8 mouse cellular contexts compared by ENCODE assay signal in the genomic region with DNA sequence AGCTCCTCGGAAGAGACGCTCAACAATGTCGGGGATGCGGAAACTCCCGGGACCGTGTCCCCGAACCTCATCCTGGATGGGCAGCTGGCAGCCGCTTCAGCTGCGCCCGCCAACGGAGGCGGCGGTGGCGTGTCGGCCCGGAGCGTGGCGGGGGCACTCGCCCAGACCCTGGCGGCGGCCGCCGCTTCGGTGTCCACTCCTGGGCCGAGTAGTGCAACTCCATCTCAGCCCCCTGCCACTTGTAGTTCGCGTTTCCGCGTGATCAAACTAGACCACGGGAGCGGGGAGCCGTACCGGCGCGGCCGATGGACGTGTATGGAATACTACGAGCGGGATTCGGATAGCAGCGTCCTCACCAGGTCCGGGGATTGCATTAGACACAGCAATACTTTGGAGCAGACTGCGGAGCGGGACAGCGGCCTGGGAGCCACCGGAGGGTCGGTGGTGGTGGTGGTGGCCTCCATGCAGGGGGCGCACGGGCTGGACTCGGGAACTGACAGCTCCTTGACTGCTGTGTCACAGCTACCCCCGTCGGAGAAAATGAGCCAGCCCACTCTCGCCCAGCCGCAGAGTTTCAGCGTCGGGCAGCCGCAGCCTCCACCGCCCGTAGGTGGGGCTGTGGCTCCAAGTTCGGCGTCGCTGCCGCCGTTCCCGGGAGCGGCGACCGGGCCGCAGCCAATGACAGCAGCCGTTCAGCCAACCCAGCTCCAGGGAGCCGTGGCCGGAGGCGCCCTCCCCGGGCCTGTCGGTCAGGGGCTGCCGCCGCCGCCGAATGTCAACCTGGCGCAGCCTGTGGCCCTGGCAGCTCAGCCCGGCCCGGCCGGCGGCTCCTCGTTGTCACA. TPM values are rescaled to one million over a fixed set of nuclear protein-coding genes. Genes with fewer than 3 reads are reported as not detected.
DNase-seq lines count a peak whose midpoint lies in the region; ATAC-seq lines count a peak whose summit lies in the region.

No protein-coding gene starts in this region.

- peak overlapping the region; percentile 99 for H3K27ac ChIP-seq in intestine, embryonic 14.5 days (ENCODE audit: low read depth)
- H3K27ac ChIP-seq in midbrain, embryonic 10.5 days (replicated peaks), result peak overlapping the region; percentile 93

- H3K9ac ChIP-seq in intestine, embryonic 14.5 days (ENCODE audit: low read length), result peak overlapping the region; percentile 93

- no peaks in the 10 kb centered on the region for H3K36me3 ChIP-seq in intestine, embryonic 14.5 days (ENCODE audit: control insufficient read depth, insufficient read depth, low read length)
- peaks cover 5% of the 10 kb centered on the region; the same call in 1 of the 2 replicates for H3K36me3 ChIP-seq in midbrain, embryonic 10.5 days

- peak; percentile 86 to 92 for DNase-seq in adrenal gland, adult (ENCODE audit: inconsistent age in 2 of 2, low spot score in 1 of 2)
- peak; percentile 86 for DNase-seq in embryo, embryonic 10 days (ENCODE audit: low spot score)
- DNase-seq in gastrocnemius, postnatal 14 days, result peak; percentile 85
- DNase-seq in intestine, embryonic 14.5 days (ENCODE audit: low spot score), result peak; percentile 87
- DNase-seq in left cerebral cortex, postnatal 36 days (ENCODE audit: low spot score in 2 of 2), result peak; percentile 81
- peak; percentile 87 for DNase-seq in midbrain, embryonic 10.5 days (ENCODE audit: low spot score)
- peak; percentile 60 to 66 for DNase-seq in right cerebral cortex, postnatal 36 days (ENCODE audit: low spot score in 2 of 2)
- DNase-seq in yolk sac, embryonic 10.5 days (ENCODE audit: low spot score), result peak; percentile 81

- intact Hi-C loops in gastrocnemius, postnatal 14 days (cut with DNase I; ENCODE audit: low total_unique reads), result loop anchor here (10.0 kb wide), 2 partner anchors 69 to 251 kb away; no protein-coding TSS in a partner anchor
- intact Hi-C loops in left cerebral cortex, postnatal 36 days (cut with DNase I), result loop anchor here (2.0 to 5.0 kb wide), 5 partner anchors 109 to 569 kb away; a partner anchor contains a TSS

- H3K27me3 ChIP-seq in intestine, embryonic 14.5 days (replicated peaks; ENCODE audit: control insufficient read depth, insufficient read depth, low read length), result no peaks in the 10 kb centered on the region
- no peaks in the 10 kb centered on the region for H3K27me3 ChIP-seq in midbrain, embryonic 10.5 days (ENCODE audit: low read depth, poor library complexity, severe bottlenecking)

- under 1% methylated on average over 85 of the region's 85 CpGs for WGBS in intestine, embryonic 14.5 days
- WGBS in midbrain, embryonic 10.5 days, result under 1% methylated on average over 85 of the region's 85 CpGs

- peak; percentile 60 for ATAC-seq in intestine, embryonic 14.5 days (replicated peaks; ENCODE audit: low FRiP score, low TSS enrichment, low read depth)

- H3K4me3 ChIP-seq in intestine, embryonic 14.5 days (ENCODE audit: low read depth, low read length), result peak overlapping the region; percentile 95
- H3K4me3 ChIP-seq in midbrain, embryonic 10.5 days, result peak overlapping the region; percentile 72

- no peaks in the 10 kb centered on the region for H3K9me3 ChIP-seq in intestine, embryonic 14.5 days (ENCODE audit: control insufficient read depth, low read length)
- no peaks in the 10 kb centered on the region for H3K9me3 ChIP-seq in midbrain, embryonic 10.5 days (replicated peaks)

- no peaks in the 10 kb centered on the region; the same call in 1 of the 2 replicates for H3K4me1 ChIP-seq in intestine, embryonic 14.5 days (replicated peaks; ENCODE audit: control insufficient read depth, insufficient read depth, low read length)
- H3K4me1 ChIP-seq in midbrain, embryonic 10.5 days, result peaks cover 45% of the 10 kb centered on the region

- H3K4me2 ChIP-seq in intestine, embryonic 14.5 days (ENCODE audit: low read length), result peak overlapping the region; percentile 96

RNA-seq across cellular contexts. Expression of a gene that starts 1.6 kb away (rescaled TPM):
- 10 to 100 TPM; 19.9 to 20.4 TPM for total RNA-seq in gastrocnemius, postnatal 14 days (2021)
- polyA plus RNA-seq in intestine, embryonic 14.5 days (2014; fragmentation: Nextera tagmentation; extraction: Ambion mirVana), result 15.0 TPM in 2 replicates
- total RNA-seq in left cerebral cortex, postnatal 36 days (2021), result 10 to 100 TPM; 35.9 to 36.8 TPM
- polyA plus RNA-seq in midbrain, embryonic 10.5 days (2016; fragmentation: Nextera tagmentation; extraction: Ambion mirVana), result 7.0 and 7.4 TPM in 2 replicates

Comparison
In these comparisons a context has a peak if more than half of its experiments do, and no peak if none do; other contexts are left out.
1. Peak in every context shown above with its lines: DNase-seq, ATAC-seq, H3K4me3 ChIP-seq and H3K27ac ChIP-seq.